Mouse (Mus musculus) MEL (cell line): ENCODE data around the gene Washc2.

ENCODE experiments used
- BHLHE40 ChIP-seq: IDR thresholded peaks from 2 replicates; pipeline ENCODE4 v1.6.1; 2012; ENCODE audit warnings: low read depth, mild to moderate bottlenecking, inconsistent platforms, low read length, improper control_type of control experiment, borderline replicate concordance
- CTCF ChIP-seq, 3 experiments: IDR thresholded peaks in 2 of 3; conservative IDR thresholded peaks in 1 of 3; 2 replicates each; pipeline ENCODE4 v1.5.1; 2011 to 2012; ENCODE audit warnings: low read length in 3 of 3, low read depth in 2 of 3, mild to moderate bottlenecking in 2 of 3, improper control_type of control experiment in 1 of 3, inconsistent platforms in 1 of 3, mixed read lengths in 1 of 3, moderate library complexity in 1 of 3; ENCODE audit not compliant: control insufficient read depth in 1 of 3, insufficient read depth in 1 of 3, poor library complexity in 1 of 3, severe bottlenecking in 1 of 3
- ELF1 ChIP-seq: IDR thresholded peaks from 2 replicates; pipeline ENCODE4 v1.6.1; 2014; ENCODE audit warnings: low read depth, mild to moderate bottlenecking, inconsistent platforms, low read length, improper control_type of control experiment, moderate library complexity
- EP300 ChIP-seq, 2 experiments: IDR thresholded peaks; 2 replicates each; pipeline ENCODE4 v1.6.1; 2011; ENCODE audit warnings: improper control_type of control experiment in 2 of 2, low read length in 2 of 2, low read depth in 1 of 2, mild to moderate bottlenecking in 1 of 2
- GABPA ChIP-seq: IDR thresholded peaks from 2 replicates; pipeline ENCODE4 v1.6.1; 2012; ENCODE audit warnings: low read depth, mild to moderate bottlenecking, inconsistent platforms, low read length, improper control_type of control experiment, moderate library complexity
- GATA1 ChIP-seq: IDR thresholded peaks from 2 replicates; pipeline ENCODE4 v1.6.1; 2011; ENCODE audit warnings: low read depth, low read length, improper control_type of control experiment
- HCFC1 ChIP-seq: IDR thresholded peaks from 2 replicates; pipeline ENCODE4 v1.6.1; 2012; ENCODE audit warnings: low read depth, mild to moderate bottlenecking, inconsistent platforms, low read length, improper control_type of control experiment, moderate library complexity
- KAT2A ChIP-seq: conservative IDR thresholded peaks from 2 replicates; pipeline ENCODE4 v1.6.1; 2012; ENCODE audit warnings: low read depth, low read length, improper control_type of control experiment, inconsistent platforms
- MEF2A ChIP-seq: IDR thresholded peaks from 2 replicates; pipeline ENCODE4 v1.6.1; 2014; ENCODE audit warnings: low read depth, mild to moderate bottlenecking, inconsistent platforms, low read length, improper control_type of control experiment; ENCODE audit not compliant: poor library complexity, insufficient replicate concordance, severe bottlenecking; ENCODE audit errors: extremely low read depth
- POLR2A ChIP-seq, 2 experiments: IDR thresholded peaks; 2 replicates each; pipeline ENCODE4 v1.6.1; 2011 to 2012; ENCODE audit warnings: low read length in 2 of 2, mild to moderate bottlenecking in 2 of 2, control low read depth in 1 of 2, improper control_type of control experiment in 1 of 2, low read depth in 1 of 2, moderate library complexity in 1 of 2; ENCODE audit not compliant: control insufficient read depth in 1 of 2, insufficient read depth in 1 of 2, poor library complexity in 1 of 2
- TAL1 ChIP-seq: IDR thresholded peaks from 2 replicates; pipeline ENCODE4 v1.6.1; 2012; ENCODE audit warnings: mild to moderate bottlenecking, inconsistent platforms, low read length, moderate library complexity, mixed read lengths
- ZC3H11A ChIP-seq: IDR thresholded peaks from 2 replicates; pipeline ENCODE4 v1.6.1; 2012; ENCODE audit warnings: low read depth, mild to moderate bottlenecking, inconsistent platforms, low read length, improper control_type of control experiment

DNA sequence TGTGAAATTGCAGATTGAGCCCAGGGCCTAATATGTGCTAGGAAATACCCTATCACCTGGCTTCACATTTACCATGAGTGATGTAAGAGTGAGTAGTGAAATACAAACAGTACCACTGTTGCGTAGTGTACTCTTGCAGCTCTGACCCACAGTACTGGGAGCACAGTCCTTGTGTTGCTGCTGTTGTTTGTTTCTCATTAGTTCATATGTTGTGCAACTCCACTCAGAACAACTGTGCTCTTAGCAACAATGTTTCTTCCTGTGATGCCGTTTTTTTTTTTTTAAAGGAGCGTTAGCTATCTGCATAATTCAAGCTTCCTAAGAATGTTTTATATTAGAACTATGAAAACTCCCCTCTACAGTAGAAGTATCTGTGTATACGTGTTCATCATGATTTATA lies 57.8 kb downstream of the Washc2 start:
- TF ChIP-seq GABPA (no peak), EP300 (IDR thresholded peaks at IDR 0.05; ENCODE audit: low read depth in 1 of 2, low read length in 2 of 2) (no peak), ZC3H11A (no peak), POLR2A (IDR thresholded peaks at IDR 0.05; ENCODE audit: control insufficient read depth in 1 of 2, insufficient read depth in 1 of 2, low read depth in 1 of 2, low read length in 2 of 2, poor library complexity in 1 of 2) (no peak), MEF2A (no peak), HCFC1 (no peak), CTCF (IDR thresholded peaks at IDR 0.05 in 2 of 3, conservative IDR thresholded peaks at IDR 0.05 in 1 of 3; ENCODE audit: control insufficient read depth in 1 of 3, insufficient read depth in 1 of 3, low read depth in 2 of 3, low read length in 3 of 3, poor library complexity in 1 of 3, severe bottlenecking in 1 of 3) (no peak), ELF1 (no peak), KAT2A (no peak), TAL1 (no peak), BHLHE40 (no peak), GATA1 (no peak)
